Mouse (Mus musculus) layer of hippocampus, adult 18-20 months (tissue): Measurements from ENCODE around the gene Cenpl. TPM values are rescaled to one million over a fixed set of nuclear protein-coding genes. Genes with fewer than 3 reads are reported as not detected.
"Not testable (repeated sequence)": the region's sequence is repeated elsewhere in the genome, so short reads cannot be mapped to it uniquely, and the experiment has no call there.

Source experiments
- DNase-seq, 2 experiments: peaks; one replicate each; pipeline ENCODE4 v3.0.0; 2022; ENCODE audit warnings: low spot score in 2 of 2
- long read RNA-seq: library from polyadenylated mRNA; stranded (forward); transcript quantifications from one replicate; pipeline ENCODE4 v2.0.0, GENCODE M21; 2021
- total RNA-seq, 2 experiments: library from RNA; stranded (reverse); gene quantifications; 2 replicates each; pipeline ENCODE4 v1.2.3; 2021

The Cenpl gene
- total RNA-seq = 1 to 10 TPM; 1.3 to 1.7 TPM
- long read RNA-seq, partial matches to known transcripts = 0 of 2 reads
- long read RNA-seq, other reads (novel, unspliced or antisense) = 1 of 2 reads

DNA sequence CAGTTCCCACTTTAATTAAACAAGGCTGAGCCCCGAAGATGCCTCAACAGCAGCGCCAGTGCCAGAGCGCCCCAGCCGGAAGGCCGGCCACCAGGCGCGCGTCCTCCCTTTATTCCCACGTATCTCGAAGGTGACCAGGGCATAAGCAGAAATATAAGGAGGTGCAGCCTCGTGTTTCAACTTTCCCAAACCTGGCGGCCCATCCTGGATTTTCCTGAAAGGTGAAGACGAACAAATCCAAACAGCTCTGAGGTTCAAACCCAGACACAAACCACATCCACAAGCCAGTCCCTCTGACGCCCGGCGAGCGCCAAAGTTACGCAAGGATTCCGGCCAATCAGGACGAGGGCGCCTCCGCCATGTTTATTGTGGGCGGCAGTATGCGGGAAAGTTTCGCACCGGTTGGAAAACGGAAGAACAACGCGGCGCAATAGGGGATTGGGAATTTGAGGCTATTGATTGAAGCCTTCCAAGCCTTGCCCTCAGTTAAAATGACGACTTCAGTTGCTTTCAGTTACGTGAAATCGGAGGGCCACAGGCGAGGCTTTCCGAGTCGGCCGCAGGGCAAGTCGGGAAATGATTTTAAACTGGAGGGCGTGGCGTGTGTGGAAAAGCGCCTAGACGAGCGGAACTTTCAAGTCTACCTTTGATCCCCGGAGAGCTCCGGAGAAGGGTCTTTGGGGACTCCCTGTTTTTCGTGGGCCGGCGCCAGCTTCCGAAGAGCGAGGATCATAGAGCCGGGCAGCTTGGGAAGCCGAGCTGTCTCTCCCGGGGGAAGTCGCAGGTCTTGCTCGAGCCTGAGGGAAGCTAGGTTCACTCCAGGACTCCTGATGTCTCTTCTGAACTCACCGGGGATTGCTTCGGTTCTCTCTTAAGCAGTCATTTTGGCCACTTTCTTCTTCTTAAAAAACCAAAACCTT lies at the start of gene Cenpl, which contains the start of gene Dars2:
Gene Cenpl (plus strand): TSS at position 362 of the 920 bp plus-strand sequence.
Gene Dars2 (minus strand): TSS at position 307 of the 920 bp plus-strand sequence.
- DNase-seq = peak; percentile 98

DNA sequence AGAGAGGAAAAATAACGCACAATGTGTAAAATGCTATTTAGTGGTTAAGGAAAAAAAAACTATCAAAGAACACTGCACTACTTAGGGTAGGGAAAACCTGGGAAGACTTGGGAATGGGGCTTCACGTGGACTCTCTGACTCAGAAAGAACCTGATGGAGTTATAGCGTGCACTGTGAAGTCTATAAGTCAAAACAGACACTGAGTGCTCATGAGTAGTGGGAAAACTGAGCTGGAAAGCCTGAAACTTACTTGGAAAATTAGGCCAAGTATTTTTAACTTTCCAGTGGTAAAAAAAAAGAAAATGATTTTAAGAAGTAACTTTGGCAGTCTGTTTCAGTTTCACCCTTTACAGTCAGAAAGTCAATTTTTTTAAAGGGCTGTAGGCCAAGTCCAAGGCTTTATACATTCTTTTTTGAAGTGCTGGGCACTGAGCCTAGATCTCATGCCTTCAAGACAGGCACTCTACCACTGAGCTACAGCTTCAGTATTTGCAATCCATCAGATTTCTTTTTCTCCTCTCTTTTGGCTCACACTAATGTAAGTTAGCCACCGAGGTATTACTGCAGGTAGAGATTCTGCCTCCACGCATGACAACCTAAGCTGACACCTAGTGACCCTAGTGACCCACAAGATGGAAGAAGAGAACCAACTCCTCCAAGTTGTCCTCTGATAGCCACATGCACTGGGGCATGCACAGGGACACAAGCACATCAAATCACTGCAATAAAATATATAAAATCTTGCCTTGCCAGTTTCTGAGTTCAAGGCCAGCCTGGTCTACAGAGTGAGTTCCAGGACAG lies 44.9 kb upstream of the Cenpl start:
- DNase-seq = no peak

DNA sequence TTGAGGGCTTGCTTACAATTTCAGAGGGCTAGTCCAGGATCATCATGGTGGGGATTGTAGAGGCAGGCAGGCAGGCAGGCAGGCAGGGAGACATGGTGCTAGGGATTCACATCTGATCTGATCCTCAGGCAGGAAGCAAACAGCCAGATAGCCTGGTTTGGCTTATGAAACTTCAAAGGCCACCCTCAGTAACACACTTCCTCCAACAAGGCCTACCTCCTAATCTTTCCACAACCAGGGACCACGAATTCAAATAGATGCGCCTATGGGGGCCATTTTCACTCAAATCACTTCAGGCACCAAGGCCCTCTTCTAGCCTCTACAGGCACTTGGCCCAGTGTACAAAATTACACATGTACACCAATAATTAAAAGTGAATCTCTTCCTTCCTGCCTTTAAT lies 43.3 kb upstream of the Cenpl start:
- DNase-seq = no peak

DNA sequence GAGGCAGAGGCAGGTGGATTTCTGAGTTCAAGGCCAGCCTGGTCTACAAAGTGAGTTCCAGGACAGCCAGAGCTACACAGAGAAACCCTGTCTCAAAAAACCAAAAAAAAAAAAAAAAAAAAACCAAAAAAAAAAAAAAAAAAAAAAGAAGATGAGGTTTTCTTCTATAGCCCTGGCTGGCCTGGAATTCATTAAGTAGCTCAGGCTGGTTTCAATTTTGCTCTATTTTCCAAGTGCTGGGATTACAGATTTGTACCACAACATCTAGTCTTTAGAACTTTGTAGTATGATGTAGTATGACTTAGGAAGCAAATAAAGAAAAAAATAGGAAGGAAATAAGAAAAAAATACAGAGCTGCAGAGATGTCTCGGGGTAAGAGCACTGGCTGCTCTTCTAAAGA lies 42.1 kb upstream of the Cenpl start:
- DNase-seq = not testable (repeated sequence)

DNA sequence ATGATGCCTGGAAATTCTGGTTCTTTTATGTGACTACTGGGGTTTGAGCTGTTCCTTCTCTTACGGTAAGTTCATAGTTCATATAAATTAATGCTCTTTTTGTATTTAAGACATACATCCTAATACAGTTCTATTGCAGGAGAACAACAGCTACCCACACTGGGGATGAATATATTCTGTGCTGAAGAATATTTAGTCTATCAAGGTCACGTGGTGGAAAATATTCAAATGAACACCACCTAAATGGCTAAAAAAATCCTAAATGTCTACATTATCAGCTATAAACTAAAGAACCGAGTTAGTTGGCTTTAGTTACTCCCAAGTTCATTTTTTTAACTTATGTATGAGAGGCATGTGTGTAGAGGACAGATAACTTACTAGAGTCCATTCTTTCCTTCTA lies 40.5 kb upstream of the Cenpl start:
- DNase-seq = no peak

DNA sequence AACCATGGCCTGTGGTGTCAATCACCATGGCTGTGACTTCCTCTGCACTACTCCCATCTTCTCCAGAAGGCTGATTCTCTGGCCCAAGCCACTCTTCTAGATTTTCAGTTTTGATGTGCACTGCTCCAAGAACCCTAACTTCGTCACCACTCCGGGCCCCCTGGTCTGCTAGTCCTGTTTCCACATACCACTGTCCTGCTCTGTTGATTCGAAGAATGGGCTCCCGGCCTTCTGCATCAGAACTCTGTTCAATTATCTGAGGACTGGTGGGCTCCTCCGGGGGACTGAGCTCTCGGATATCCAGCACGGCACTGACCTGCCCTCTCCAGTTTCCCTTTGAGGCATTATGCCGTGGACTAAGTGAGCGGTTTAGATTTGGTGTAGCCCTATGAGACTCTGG lies 38.6 kb upstream of the Cenpl start:
- no peak for DNase-seq

DNA sequence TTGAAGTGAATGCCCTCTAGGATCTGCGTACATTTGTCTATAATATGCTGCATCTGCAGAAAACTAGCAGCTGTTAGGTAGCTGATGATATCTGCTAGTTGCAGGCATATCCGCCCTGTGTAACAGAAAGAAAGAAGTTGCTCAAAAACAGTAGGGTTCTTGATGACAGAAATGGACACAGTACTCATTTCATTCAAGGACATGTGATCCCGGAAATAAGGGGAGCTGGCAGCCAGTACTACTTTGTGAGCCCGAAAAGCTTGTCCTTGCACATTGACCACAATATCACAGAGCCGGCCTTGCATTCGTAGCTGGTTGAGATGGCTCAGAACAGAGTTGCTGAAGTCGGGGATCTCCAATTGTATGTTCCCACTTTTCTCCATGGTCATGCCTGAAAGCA lies 38.2 kb upstream of the Cenpl start:
- DNase-seq = no peak

DNA sequence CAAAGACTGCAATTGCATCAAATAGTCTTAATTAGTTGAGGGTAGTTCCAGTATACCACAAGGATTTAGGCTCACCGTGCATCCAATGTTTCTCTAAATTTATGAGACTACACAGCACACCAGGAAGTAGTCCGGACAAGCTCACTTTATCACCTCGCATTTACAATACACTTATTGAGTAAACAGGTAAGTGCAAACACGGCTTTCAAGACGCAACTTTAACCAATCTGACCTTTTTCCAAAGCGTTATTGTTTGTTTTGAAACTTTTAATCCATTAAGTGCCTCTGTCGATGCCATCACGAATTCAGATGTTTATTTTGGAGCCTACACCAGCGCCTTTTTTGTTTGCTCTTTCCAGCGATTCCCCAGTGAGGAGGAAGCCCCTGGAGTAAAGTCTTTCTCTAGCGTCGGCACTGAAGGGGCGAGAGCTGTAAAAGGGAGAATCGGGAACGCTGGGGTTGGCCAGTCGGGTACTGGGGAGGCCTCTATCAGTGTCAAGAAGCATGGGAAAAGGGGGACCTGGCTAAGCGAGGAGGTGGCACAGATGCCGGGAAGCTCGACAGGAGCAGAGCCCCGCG lies 36.6 kb upstream of the Cenpl start:
- no peak for DNase-seq

DNA sequence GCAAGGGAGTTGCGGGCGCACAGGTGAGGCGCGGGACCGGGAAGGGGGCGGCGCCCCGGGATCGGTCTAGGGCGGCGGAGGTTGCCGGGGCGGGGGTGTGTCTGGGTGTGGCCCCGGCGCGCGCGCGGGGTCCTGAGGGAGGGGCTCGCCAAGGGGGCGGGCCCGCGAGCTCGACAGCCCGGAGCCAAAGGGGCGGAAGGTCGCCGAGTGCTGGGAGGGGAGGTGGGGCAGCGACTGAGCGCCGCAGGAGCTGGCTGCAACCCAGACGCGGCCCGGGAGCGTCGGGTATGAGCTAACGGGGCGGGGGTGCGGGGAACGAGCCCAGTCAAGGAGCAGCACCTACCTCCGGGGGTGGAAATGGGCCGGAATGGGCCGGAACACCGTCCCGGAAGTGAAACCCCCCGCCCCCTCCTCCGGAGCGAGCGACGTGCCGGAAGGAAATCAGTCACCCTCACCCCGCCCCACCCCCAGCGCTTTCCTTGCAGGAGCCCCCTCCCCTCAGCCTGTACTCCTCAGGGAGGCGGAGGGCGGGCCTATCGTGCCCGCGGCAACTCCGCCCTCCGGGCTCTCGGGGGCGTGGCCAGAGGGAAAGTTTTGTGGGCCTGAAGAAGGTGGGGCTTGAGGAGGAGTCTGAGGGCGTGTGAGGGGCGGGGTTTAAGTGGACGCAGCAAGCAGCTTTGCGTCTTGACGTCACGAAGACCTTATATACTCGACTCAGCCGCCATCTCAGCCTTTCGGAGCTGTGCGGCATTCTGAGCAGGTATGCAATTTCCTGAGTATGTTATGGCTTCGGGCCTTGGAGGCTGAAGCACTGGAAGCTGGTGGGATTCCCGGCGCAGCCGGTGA lies 35.9 kb upstream of the Cenpl start, which contains the start of gene Zbtb37:
Gene Zbtb37 (minus strand): TSS at position 415 of the 846 bp plus-strand sequence.
- DNase-seq = peak; percentile 97 to 98

DNA sequence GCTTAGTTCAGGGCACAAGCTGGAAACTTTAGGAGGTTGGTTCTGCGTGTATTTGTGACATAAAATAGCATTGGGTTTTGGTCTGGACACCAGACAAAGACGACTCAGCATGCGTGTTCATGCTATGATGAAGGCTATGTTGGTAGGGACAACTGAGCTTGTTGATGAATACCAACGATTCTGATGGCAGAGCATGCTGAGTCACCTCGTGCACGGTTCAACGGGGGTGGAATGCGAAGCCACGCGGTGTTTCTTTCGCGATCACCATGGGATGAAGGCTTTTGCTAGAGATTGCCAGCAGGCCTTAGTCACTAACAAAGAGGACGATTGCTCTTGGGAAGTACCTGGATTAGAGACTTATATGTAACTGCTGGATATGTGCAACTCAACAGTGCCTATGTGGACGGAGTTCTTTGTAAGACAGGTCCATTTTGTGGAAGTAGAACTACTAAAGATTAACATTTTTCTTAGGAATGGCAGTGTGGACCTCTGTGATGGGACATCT lies 35.2 kb upstream of the Cenpl start:
- DNase-seq = no peak

DNA sequence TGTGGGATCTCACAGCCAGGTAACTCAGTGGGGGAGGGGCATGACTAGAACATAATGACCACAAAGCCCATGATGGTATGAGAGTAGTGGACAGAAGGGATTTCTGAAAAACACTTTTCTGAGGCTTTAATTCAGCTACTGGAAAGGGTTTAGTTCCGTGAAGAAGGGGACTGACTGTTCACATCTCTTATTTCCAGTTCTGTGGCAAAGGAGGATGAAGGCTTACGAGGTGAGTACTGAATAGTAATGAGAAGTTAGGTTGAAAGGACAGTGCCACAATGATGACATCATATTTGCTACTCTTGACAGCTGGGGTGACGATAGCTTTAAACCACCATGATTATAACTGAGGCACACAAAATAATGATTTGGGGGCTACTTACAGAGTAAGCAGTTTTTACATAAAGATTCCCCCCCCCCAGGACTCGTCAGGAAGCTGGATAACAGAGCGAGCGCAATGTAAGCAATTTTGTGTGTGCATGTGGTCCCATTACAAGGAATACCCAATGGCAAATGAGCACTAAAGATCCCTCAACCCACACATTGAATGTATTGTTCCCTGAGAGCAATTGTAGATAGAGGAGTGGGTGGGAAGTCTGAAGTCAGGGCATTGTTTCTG lies 34.6 kb upstream of the Cenpl start:
- DNase-seq = peak in 1 of 2 experiments; percentile 39

DNA sequence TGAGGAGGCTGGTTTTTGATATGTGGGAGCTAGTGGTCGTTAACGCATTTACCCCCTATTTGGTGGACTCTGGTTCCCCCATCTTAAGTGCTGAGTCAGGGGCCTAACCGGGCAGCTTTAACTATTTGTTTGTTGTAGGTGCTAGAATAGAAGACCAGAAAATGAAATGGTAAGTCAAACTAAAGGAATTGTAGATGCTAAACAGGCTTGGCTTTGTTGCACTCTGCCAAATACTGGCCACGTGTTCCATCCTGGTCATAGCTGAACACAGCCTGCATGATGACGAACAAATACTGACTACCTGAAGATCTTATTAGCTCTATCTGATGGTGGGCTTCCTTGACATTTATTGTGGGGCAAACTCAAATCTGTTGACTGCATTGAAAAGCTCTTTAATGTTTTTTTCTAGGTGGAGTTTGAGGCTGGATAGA lies 34.1 kb upstream of the Cenpl start:
- no peak for DNase-seq

DNA sequence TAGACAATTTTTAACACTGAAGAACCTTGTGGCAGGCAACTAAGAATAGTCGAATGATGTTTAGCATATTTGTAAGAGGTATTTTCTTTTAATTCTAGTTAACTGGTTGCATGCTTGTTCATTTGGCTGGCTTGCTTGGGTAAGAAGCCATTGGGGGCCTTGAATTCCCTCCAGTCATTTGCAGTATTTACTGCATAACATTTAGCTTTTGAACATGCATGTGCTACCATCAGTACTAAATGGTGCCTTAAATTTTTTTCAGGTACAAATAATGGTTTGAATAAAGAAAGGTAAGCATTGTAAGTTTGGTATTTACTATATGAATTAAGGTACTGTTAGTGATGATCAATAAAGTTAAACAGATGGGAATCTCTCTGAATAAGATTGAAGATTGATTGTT lies 33.5 kb upstream of the Cenpl start:
- DNase-seq = no peak

DNA sequence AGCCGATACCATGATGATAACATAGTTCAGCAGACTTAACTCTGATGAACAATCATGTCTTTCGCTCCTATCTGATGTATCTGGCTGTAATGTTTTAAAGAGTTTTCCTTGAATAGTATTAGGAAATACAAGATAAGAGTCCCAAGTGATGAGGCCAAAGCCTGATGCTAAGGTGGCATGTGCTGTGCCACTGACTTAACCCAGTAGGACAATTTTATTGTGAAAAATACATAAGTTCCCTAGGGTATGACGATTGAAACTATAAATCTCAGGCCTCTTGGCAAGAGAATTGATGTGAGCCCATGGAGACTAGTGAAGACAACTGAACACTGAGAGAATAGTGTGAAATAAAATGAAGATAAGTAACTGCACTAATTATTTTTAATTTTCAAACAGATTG lies 32.9 kb upstream of the Cenpl start:
- no peak for DNase-seq

DNA sequence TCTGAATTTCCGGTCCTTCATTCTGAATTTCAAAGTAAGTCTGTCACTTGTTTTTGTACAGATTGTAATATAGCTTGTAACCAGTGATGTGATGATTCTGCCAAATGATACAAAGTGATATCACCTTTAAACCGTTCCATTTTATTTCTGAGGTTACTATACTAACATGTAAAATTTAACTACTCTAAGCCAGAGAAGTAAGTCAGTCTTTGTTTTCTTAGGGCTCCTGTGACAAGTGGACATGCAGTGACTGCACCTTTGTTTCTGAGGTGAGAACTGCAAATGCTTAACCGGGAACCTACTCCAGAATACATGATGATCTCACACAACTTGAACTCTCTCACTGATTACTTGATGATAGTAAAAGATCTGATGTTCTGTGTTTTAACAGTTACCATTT lies 32.5 kb upstream of the Cenpl start:
- DNase-seq = no peak

DNA sequence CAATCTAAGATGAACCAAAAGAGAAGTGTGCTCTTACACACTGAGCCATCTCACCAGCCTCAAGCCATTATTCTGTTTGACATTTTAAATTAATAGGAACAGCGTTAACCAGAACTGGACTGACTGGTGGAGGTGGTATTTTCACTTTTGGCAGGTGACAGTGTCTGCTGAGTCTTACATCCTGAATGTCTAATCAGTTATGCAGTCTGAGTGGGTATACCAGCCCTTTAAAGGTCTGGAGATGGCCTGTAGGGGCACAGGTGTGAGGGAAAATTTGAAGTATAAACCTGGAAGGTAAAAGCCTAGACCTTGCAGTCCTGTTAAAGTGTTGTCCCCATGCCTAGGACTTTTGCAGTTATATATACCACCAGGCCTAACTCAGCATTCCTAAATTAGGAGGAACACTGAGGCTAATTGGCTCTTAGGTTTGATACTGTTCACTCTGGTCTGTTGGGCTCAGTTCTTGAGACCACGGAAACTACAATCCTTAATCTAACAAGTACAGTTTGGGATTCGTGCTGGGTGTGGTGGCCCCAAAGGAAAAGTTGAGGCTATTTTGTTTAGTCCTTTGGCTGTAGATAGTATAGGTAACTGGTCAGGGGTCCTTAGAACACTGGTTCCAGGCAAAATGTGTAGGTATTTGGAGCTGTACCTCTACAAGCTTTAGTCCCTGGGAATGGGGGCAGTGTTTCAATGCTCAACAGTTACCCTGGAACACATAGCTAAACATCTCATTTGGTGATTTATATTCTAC lies 31.4 kb upstream of the Cenpl start:
- DNase-seq = no peak

DNA sequence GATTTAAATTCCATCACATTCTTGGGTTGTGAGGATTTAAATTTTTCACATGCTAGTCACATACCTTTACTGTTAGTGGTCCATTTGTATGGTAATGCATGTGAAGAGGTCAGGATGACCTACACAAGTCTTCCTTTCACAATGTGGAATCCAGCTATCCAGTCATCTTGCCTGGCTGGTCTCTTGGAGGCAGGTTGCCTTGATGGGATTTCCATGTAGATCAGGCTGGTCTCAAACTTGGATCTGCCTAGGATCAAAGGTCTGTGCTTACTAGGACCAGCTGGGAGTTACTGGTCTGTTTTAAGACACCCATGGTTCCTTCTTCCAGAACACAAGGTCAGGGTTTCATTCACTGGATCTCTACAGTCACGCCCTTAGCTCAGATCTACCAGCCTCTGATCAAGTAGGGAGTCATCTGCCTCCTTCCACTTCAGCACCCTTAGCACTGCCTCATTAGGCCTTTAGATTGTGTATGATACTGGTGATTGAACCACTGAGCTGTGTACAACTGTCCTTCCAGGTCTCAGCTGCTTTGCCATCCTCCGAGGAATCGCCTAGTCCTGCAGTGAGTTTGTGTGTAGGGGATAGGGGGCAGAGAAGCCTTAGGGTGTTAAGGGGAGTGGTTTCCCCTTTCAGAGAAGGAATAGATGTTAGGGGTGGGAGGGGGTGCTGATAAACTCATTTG lies 30.6 kb upstream of the Cenpl start:
- DNase-seq = no peak

DNA sequence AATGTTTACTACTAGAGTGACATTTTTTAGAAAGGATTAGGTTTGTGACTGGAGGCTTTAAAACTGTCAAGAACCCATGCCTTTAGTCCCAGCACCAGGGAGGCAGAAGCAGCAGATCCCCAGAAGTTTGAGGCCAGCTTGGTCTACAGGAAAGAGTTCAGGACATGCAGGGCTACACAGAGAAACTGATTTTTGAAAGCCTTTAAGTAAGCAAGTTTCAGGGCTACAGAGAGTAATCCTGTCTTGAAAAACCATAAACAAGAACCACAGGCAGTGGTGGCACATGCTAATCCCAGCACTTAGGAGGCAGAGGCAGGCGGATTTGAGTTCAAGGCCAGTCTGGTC lies 30.1 kb upstream of the Cenpl start:
- DNase-seq = no peak

DNA sequence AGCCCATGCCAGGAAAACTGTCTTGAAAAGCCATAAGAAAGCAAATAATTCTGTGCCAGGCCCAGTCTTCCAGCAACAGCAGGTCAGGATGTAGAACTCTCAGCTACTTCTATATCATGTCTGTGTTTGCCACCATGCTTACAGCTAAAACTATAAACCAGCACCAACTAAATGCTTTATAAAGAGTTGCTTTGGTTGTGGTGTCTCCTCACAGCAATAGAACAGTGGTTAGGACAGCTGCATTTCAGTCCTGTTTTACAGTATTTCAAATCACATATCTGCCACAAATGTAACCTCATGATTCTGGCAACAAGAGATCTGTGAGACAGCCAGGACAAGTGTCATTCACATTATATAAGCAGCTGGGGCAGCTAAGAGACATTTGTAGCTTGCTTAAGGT lies 29.7 kb upstream of the Cenpl start:
- no peak for DNase-seq
